Mouse (Mus musculus): ENCODE measurements around the gene Dlg2.

- TF ChIP-seq CTCF (IDR thresholded peaks at IDR 0.05; ENCODE audit: extremely low read depth, insufficient read depth, insufficient read length, insufficient replicate concordance) (peak; percentile 27; the same call in 1 of the 2 replicates), POLR2A (IDR thresholded peaks at IDR 0.05; ENCODE audit: low read depth, low read length) (no peak)
Measured at GRCm38 (mm10) chr7:90460930-90461329, 15.5 kb upstream of the Dlg2 start.
